21 mouse cellular contexts compared by ENCODE assay signal in the genomic region with DNA sequence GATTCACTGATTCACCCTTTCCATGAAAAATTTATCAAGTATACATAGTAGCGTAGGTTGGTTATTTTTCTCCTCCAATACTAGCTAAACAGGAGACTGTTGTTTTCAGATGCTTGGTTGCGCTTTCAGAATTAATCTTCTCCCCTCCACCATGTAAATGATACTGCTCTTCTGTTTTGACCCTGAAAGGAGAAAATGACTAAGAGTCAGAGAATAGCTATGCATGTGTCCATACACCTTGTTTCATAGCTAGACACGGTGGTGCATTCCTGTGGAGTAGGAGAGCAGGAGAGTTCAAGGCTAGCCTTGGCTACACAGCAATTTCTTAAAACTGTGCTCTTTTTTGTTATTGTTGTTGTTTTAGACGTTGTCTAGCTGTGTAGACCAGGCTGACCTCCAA.
DNase-seq lines count a peak whose midpoint lies in the region; ATAC-seq and TF ChIP-seq lines count a peak whose summit lies in the region.
"Had no signal": no experiment of that assay in that cellular context is flagged by ENCODE, and none has a peak within 500 bp of the region (broad histone marks: within the 10 kb centered on the region; RNA-seq: fewer than 3 reads in every experiment).

No protein-coding gene starts in this region.

- 83% methylated on average over 4 of the region's 4 CpGs for WGBS in midbrain, embryonic 11.5 days
- 89% methylated on average over 4 of the region's 4 CpGs for WGBS in midbrain, embryonic 13.5 days

- TF ChIP-seq CTCF in CH12.LX (conservative IDR thresholded peaks at IDR 0.05 in 1 of 2, IDR thresholded peaks at IDR 0.05 in 1 of 2; ENCODE audit: low read depth in 2 of 2, low read length in 2 of 2) = no peak

- H3K4me1 ChIP-seq in midbrain, embryonic 11.5 days (ENCODE audit: control insufficient read depth, insufficient read depth, low read length) = peaks cover 3% of the 10 kb centered on the region; the same call in 1 of the 2 replicates
- H3K4me1 ChIP-seq in midbrain, embryonic 13.5 days (replicated peaks) = peaks cover 19% of the 10 kb centered on the region
- H3K4me1 ChIP-seq in CH12.LX (ENCODE audit: control insufficient read depth in 1 of 2, insufficient read depth in 2 of 2) = peaks cover 5 to 48% of the 10 kb centered on the region in 2 experiments

- DNase-seq in midbrain, embryonic 11.5 days (ENCODE audit: low spot score, missing footprints) = peak; percentile 31
- DNase-seq in A20 (ENCODE audit: low read depth, low spot score) (peak; percentile 49), CH12.LX (ENCODE audit: extremely low read depth) (peak; percentile 74)
- no peak for DNase-seq in frontal cortex, postnatal 25 days (ENCODE audit: low spot score in 2 of 2)
- no peak for DNase-seq in lung, postnatal 25 days (ENCODE audit: low spot score)
- DNase-seq: adrenal gland, adult 2 months; adrenal gland, postnatal 10 days; adrenal gland, postnatal 25 days; B cell, adult 2 months; cerebellum, adult 11 months; cerebellum, adult 18-20 months; cerebellum, adult 9-10 months; cerebellum, postnatal 10 days; cerebellum, postnatal 25 days; forebrain, postnatal 0 days had no signal

- TF ChIP-seq EP300 in CH12.LX (IDR thresholded peaks at IDR 0.05; ENCODE audit: low read length) = peak; percentile 99

- no peak overlapping the region for H3K4me2 ChIP-seq in midbrain, embryonic 11.5 days
- no peak overlapping the region for H3K4me2 ChIP-seq in midbrain, embryonic 13.5 days (replicated peaks)
- H3K4me2 ChIP-seq in CH12.LX (ENCODE audit: insufficient read depth, low read depth, poor library complexity, severe bottlenecking) = peak overlapping the region; percentile 45
- H3K4me2 ChIP-seq: embryonic facial prominence, embryonic 12.5 days had no signal

- in situ Hi-C loops in CH12.LX (cut with MboI; ENCODE audit: low pct_ligation_motif_present, low pct_unique_long_range_greater_than_20kb, low sequenced_read_pairs) = loop anchor here (5.0 to 25.0 kb wide), 2 partner anchors 64 to 539 kb away; a partner anchor contains a TSS

- H3K27ac ChIP-seq in midbrain, embryonic 11.5 days (ENCODE audit: low read depth, low read length) = no peak overlapping the region
- H3K27ac ChIP-seq in midbrain, embryonic 13.5 days = no peak overlapping the region
- peak overlapping the region; percentile 96 for H3K27ac ChIP-seq in CH12.LX (ENCODE audit: insufficient read depth, low read depth)
- H3K27ac ChIP-seq: embryonic facial prominence, embryonic 10.5 days; embryonic facial prominence, embryonic 12.5 days; forebrain, embryonic 13.5 days had no signal

- no peaks in the 10 kb centered on the region; the same call in 1 of the 2 replicates for H3K27me3 ChIP-seq in midbrain, embryonic 11.5 days (ENCODE audit: control insufficient read depth, insufficient read depth, low read length)
- no peaks in the 10 kb centered on the region; the same call in 1 of the 2 replicates for H3K27me3 ChIP-seq in midbrain, embryonic 13.5 days
- H3K27me3 ChIP-seq in CH12.LX (replicated peaks) = no peaks in the 10 kb centered on the region
- H3K27me3 ChIP-seq: embryonic facial prominence, embryonic 12.5 days; forebrain, embryonic 13.5 days; forebrain, embryonic 15.5 days had no signal

- no peak overlapping the region for H3K9ac ChIP-seq in midbrain, embryonic 11.5 days (ENCODE audit: low read length)
- no peak overlapping the region for H3K9ac ChIP-seq in midbrain, embryonic 13.5 days (replicated peaks)
- H3K9ac ChIP-seq in CH12.LX (ENCODE audit: insufficient read depth, low read depth) = no peak overlapping the region
- H3K9ac ChIP-seq: embryonic facial prominence, embryonic 12.5 days; forebrain, embryonic 13.5 days; forebrain, postnatal 0 days had no signal

- no peak for ATAC-seq in midbrain, embryonic 11.5 days (ENCODE audit: low FRiP score)
- no peak for ATAC-seq in midbrain, embryonic 13.5 days
- ATAC-seq: CD4-positive, CD25-positive, alpha-beta regulatory T cell, adult 4 months; forebrain, embryonic 13.5 days; forebrain, embryonic 15.5 days; forebrain, postnatal 0 days had no signal

- TF ChIP-seq RAD21 in CH12.LX (IDR thresholded peaks at IDR 0.05; ENCODE audit: low read depth, low read length) = peak; percentile 13

- H3K36me3 ChIP-seq in midbrain, embryonic 11.5 days (ENCODE audit: control insufficient read depth, insufficient read depth, low read length) = no peaks in the 10 kb centered on the region
- H3K36me3 ChIP-seq in midbrain, embryonic 13.5 days = no peaks in the 10 kb centered on the region
- H3K36me3 ChIP-seq in CH12.LX (replicated peaks in 1 of 2; ENCODE audit: control insufficient read depth in 1 of 2, insufficient read depth in 1 of 2, low read length in 1 of 2) = no peaks in the 10 kb centered on the region
- H3K36me3 ChIP-seq: embryonic facial prominence, embryonic 10.5 days; embryonic facial prominence, embryonic 12.5 days; forebrain, embryonic 15.5 days had no signal

- no peaks in the 10 kb centered on the region for H3K79me2 ChIP-seq in CH12.LX (replicated peaks; ENCODE audit: control insufficient read depth, extremely low read depth, insufficient read depth, poor library complexity, severe bottlenecking)

- H3K4me3 ChIP-seq in midbrain, embryonic 11.5 days (ENCODE audit: low read depth, low read length) = no peak overlapping the region
- no peak overlapping the region for H3K4me3 ChIP-seq in midbrain, embryonic 13.5 days (replicated peaks)
- H3K4me3 ChIP-seq in CH12.LX (replicated peaks in 1 of 3; ENCODE audit: low read depth in 2 of 3, low read length in 2 of 3, poor library complexity in 1 of 3) = no peak overlapping the region
- H3K4me3 ChIP-seq: embryonic facial prominence, embryonic 12.5 days; forebrain, embryonic 13.5 days; forebrain, embryonic 15.5 days had no signal

- TF ChIP-seq POLR2A in CH12.LX (IDR thresholded peaks at IDR 0.05; ENCODE audit: low read depth, low read length) = peak; percentile 47; the same call in 1 of the 2 replicates

- dilution Hi-C loops in CH12.LX (cut with MboI; ENCODE audit: extremely low pct_ligation_motif_present, extremely low pct_unique_long_range_greater_than_20kb, low sequenced_read_pairs) = no loop called here

- H3K9me3 ChIP-seq in midbrain, embryonic 11.5 days (ENCODE audit: control insufficient read depth, low read length) = no peaks in the 10 kb centered on the region
- H3K9me3 ChIP-seq in midbrain, embryonic 13.5 days = 0 out of 2 replicates have a peak, but pooled peaks cover 4% of the 10 kb centered on the region
- peaks cover 6% of the 10 kb centered on the region for H3K9me3 ChIP-seq in CH12.LX (replicated peaks; ENCODE audit: low read length)
- H3K9me3 ChIP-seq: embryonic facial prominence, embryonic 10.5 days; embryonic facial prominence, embryonic 12.5 days; forebrain, embryonic 13.5 days; forebrain, embryonic 15.5 days had no signal

TF ChIP-seq in CH12.LX, 34 proteins besides CTCF, POLR2A, EP300 and RAD21 (continues in another document):
- TF ChIP-seq JUN (IDR thresholded peaks at IDR 0.05; ENCODE audit: insufficient read depth, low read depth, low read length) = peak; percentile 99
- TF ChIP-seq POLR2AphosphoS2 (IDR thresholded peaks at IDR 0.05; ENCODE audit: low read depth, low read length) = no peak
- peak; percentile 75 for TF ChIP-seq TBP (conservative IDR thresholded peaks at IDR 0.05; ENCODE audit: low read depth, low read length)
- 0 out of 2 replicates have a peak, but pooled peaks have one; percentile 60 for TF ChIP-seq MXI1 (IDR thresholded peaks at IDR 0.05; ENCODE audit: low read depth, low read length)
- TF ChIP-seq NRF1 (IDR thresholded peaks at IDR 0.05; ENCODE audit: low read depth, low read length) = no peak
- no peak for TF ChIP-seq CHD1 (IDR thresholded peaks at IDR 0.05; ENCODE audit: low read depth, low read length)
- TF ChIP-seq ETS1 (conservative IDR thresholded peaks at IDR 0.05; ENCODE audit: low read depth, low read length) = peak; percentile 95
- TF ChIP-seq UBTF (IDR thresholded peaks at IDR 0.05; ENCODE audit: low read depth, low read length) = no peak
- peak; percentile 95 for TF ChIP-seq MYC (IDR thresholded peaks at IDR 0.05; ENCODE audit: low read depth, low read length)
- TF ChIP-seq MAX (IDR thresholded peaks at IDR 0.05; ENCODE audit: low read length) = peak; percentile 85
- TF ChIP-seq ZNF384 (IDR thresholded peaks at IDR 0.05; ENCODE audit: low read depth, low read length) = peak; percentile 67
- TF ChIP-seq TCF12 (IDR thresholded peaks at IDR 0.05; ENCODE audit: low read depth, low read length) = peak; percentile 92
- TF ChIP-seq SIN3A (IDR thresholded peaks at IDR 0.05; ENCODE audit: low read length) = peak; percentile 92
- peak; percentile 99 for TF ChIP-seq IRF4 (IDR thresholded peaks at IDR 0.05; ENCODE audit: low read depth, low read length)
- TF ChIP-seq MAZ (IDR thresholded peaks at IDR 0.05; ENCODE audit: low read depth, low read length) = peak; percentile 93
- no peak for TF ChIP-seq ZKSCAN1 (IDR thresholded peaks at IDR 0.05; ENCODE audit: borderline replicate concordance, low read depth, low read length)
- no peak for TF ChIP-seq USF1 (IDR thresholded peaks at IDR 0.05; ENCODE audit: low read depth, low read length)
- TF ChIP-seq MEF2A (IDR thresholded peaks at IDR 0.05; ENCODE audit: borderline replicate concordance, low read depth, low read length) = peak; percentile 99
- TF ChIP-seq BHLHE40 (IDR thresholded peaks at IDR 0.05; ENCODE audit: low read depth, low read length) = peak; percentile 94
- peak; percentile 99 for TF ChIP-seq JUND (conservative IDR thresholded peaks at IDR 0.05; ENCODE audit: low read depth, low read length)
- TF ChIP-seq RCOR1 (conservative IDR thresholded peaks at IDR 0.05; ENCODE audit: low read depth, low read length) = peak; percentile 99
- TF ChIP-seq PAX5 (IDR thresholded peaks at IDR 0.05; ENCODE audit: low read length) = no peak
- TF ChIP-seq GABPA (IDR thresholded peaks at IDR 0.05; ENCODE audit: insufficient replicate concordance, low read depth, low read length) = no peak
- TF ChIP-seq NELFE (IDR thresholded peaks at IDR 0.05; ENCODE audit: low read depth, low read length) = no peak
- peak; percentile 91 for TF ChIP-seq CHD2 (IDR thresholded peaks at IDR 0.05; ENCODE audit: low read length)
- no peak for TF ChIP-seq ZMIZ1 (IDR thresholded peaks at IDR 0.05; ENCODE audit: low read depth, low read length)
- TF ChIP-seq USF2 (conservative IDR thresholded peaks at IDR 0.05; ENCODE audit: low read depth, low read length) = no peak
- no peak for TF ChIP-seq KAT2A (IDR thresholded peaks at IDR 0.05; ENCODE audit: insufficient replicate concordance, low read length)
- TF ChIP-seq MAFK (IDR thresholded peaks at IDR 0.05; ENCODE audit: insufficient replicate concordance, low read length) = peak; percentile 77; the same call in 1 of the 2 replicates
- TF ChIP-seq ZC3H11A (IDR thresholded peaks at IDR 0.05; ENCODE audit: low read depth, low read length) = no peak
- peak; percentile 41; the same call in 1 of the 2 replicates for TF ChIP-seq SMC3 (IDR thresholded peaks at IDR 0.05; ENCODE audit: low read depth, low read length)
- no peak for TF ChIP-seq E2F4 (IDR thresholded peaks at IDR 0.05; ENCODE audit: insufficient replicate concordance, low read depth, low read length)

Comparison
In these comparisons a context has a peak if more than half of its experiments do, and no peak if none do; other contexts are left out.
1. DNase-seq: peak in midbrain, embryonic 11.5 days (single experiment), A20 (single experiment) and CH12.LX (single experiment); none in frontal cortex, postnatal 25 days (0 of 2) and lung, postnatal 25 days (single experiment).